Mouse (Mus musculus) duodenum, adult 2 months (tissue): Measurements from ENCODE around the gene Ccdc136. TPM values are rescaled to one million over a fixed set of nuclear protein-coding genes. Genes with fewer than 3 reads are reported as not detected.

Experiments used
- polyA plus RNA-seq: library from polyadenylated mRNA; depleted of rRNA; stranded (reverse); fragments of >200 nt; gene quantifications from 2 replicates; pipeline ENCODE4 v1.2.3, GENCODE M21; 2012; ENCODE audit warnings: low replicate concordance; rRNA removed

The Ccdc136 gene
- polyA plus RNA-seq: 1.00 and 2.3 TPM in 2 replicates

GRCm38 (mm10) chr6:29395910-29396713 lies at the start of gene Ccdc136:
Gene Ccdc136 (plus strand): TSS chr6:29396309.

GRCm38 (mm10) chr6:29347665-29348370 lies 48.3 kb upstream of the Ccdc136 start, which contains the start of gene Calu:
Gene Calu (plus strand): TSS chr6:29348069.

GRCm38 (mm10) chr6:29388052-29388518 lies 8.0 kb upstream of the Ccdc136 start, which contains the start of gene Opn1sw:
Gene Opn1sw (minus strand): TSS chr6:29388468.

GRCm38 (mm10) chr6:29433038-29433803 lies 37.1 kb downstream of the Ccdc136 start, which contains the start of gene Flnc:
Gene Flnc (plus strand): TSS chr6:29433256.

GRCm38 (mm10) chr6:29467583-29468354 lies 71.7 kb downstream of the Ccdc136 start, which contains the start of gene Atp6v1f:
Gene Atp6v1f (plus strand): TSS chr6:29467718.

GRCm38 (mm10) chr6:29471137-29471536 lies 75.0 kb downstream of the Ccdc136 start, which contains the start of gene Atp6v1fnb:
Gene Atp6v1fnb (plus strand): TSS chr6:29471437.

Other genes starting within 250 kb of the Ccdc136 start
- gene Rbm28, start 231.3 kb upstream of the Ccdc136 start, polyA plus RNA-seq: 0.45 and 1.3 TPM in 2 replicates
- gene Prrt4, start 216.7 kb upstream of the Ccdc136 start, polyA plus RNA-seq: 0.23 and 0.31 TPM in 2 replicates
- gene Impdh1, start 179.9 kb upstream of the Ccdc136 start, polyA plus RNA-seq: 21.2 and 36.2 TPM in 2 replicates
- gene Hilpda, start 123.8 kb upstream of the Ccdc136 start, polyA plus RNA-seq: 5.1 and 22.3 TPM in 2 replicates
- gene Fam71f2, start 116.7 kb upstream of the Ccdc136 start, polyA plus RNA-seq: 0.39 and 0.56 TPM in 2 replicates
- gene Fam71f1, start 77.2 kb upstream of the Ccdc136 start, polyA plus RNA-seq: not detected in 2 replicates
- gene Calu, start 48.2 kb upstream of the Ccdc136 start, polyA plus RNA-seq: 13.7 and 14.7 TPM in 2 replicates
- not detected in 2 replicates for gene Opn1sw, start 7.8 kb upstream of the Ccdc136 start, polyA plus RNA-seq
- gene Flnc, start 36.9 kb downstream of the Ccdc136 start, polyA plus RNA-seq: 4.8 and 9.1 TPM in 2 replicates
- 203 and 282 TPM in 2 replicates for gene Atp6v1f, start 71.4 kb downstream of the Ccdc136 start, polyA plus RNA-seq
- not detected in 2 replicates for gene Atp6v1fnb, start 75.1 kb downstream of the Ccdc136 start, polyA plus RNA-seq
- 5.0 and 7.2 TPM in 2 replicates for gene Kcp, start 111.6 kb downstream of the Ccdc136 start, polyA plus RNA-seq
- gene Irf5, start 130.3 kb downstream of the Ccdc136 start, polyA plus RNA-seq: 11.5 and 15.4 TPM in 2 replicates
- 10.2 and 36.5 TPM in 2 replicates for gene Tnpo3, start 213.6 kb downstream of the Ccdc136 start, polyA plus RNA-seq